14 mouse cellular contexts compared by ENCODE assay signal in the genomic region with DNA sequence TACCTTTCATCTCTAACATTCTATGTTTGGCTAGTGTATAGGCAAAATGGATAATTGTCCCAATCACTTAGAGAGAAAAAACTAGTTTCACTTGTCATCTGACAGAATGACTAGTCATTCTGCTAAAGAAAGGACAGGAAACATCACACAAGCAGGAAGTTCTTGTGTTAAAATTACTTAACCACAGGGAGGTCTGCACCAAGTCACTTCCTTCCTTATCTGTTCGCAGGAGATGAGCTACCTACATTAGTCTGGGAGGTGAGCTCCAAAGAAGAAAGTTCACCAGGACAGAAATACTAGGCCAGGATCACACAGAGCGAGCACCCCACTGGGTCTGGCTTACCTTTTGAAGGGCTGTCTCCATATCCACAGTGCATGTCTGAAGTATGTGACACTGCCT. TPM values are rescaled to one million over a fixed set of nuclear protein-coding genes. Genes with fewer than 3 reads are reported as not detected.
DNase-seq lines count a peak whose midpoint lies in the region; ATAC-seq and TF ChIP-seq lines count a peak whose summit lies in the region.
"Had no signal": no experiment of that assay in that cellular context is flagged by ENCODE, and none has a peak within 500 bp of the region (broad histone marks: within the 10 kb centered on the region; RNA-seq: fewer than 3 reads in every experiment).

No protein-coding gene starts in this region.

- no peak overlapping the region for H3K4me2 ChIP-seq in lung, postnatal 0 days (replicated peaks; ENCODE audit: low read depth, low read length)
- H3K4me2 ChIP-seq: lung, embryonic 15.5 days had no signal

- H3K4me3 ChIP-seq in lung, postnatal 0 days (ENCODE audit: low read depth, low read length) = no peak overlapping the region
- H3K4me3 ChIP-seq: lung, embryonic 15.5 days had no signal

- no peaks in the 10 kb centered on the region for H3K9me3 ChIP-seq in lung, postnatal 0 days (ENCODE audit: low read length)
- H3K9me3 ChIP-seq: lung, embryonic 15.5 days had no signal

- H3K9ac ChIP-seq in lung, postnatal 0 days (replicated peaks; ENCODE audit: low read depth) = no peak overlapping the region
- H3K9ac ChIP-seq: lung, embryonic 15.5 days had no signal

- no peaks in the 10 kb centered on the region for H3K4me1 ChIP-seq in lung, postnatal 0 days (ENCODE audit: insufficient read depth, low read depth, low read length)
- H3K4me1 ChIP-seq: lung, embryonic 15.5 days had no signal

- peak; percentile 34 for DNase-seq in lung, postnatal 0 days (ENCODE audit: low spot score)
- DNase-seq in lung, postnatal 10 days = no peak
- peak; percentile 82 for DNase-seq in induced T-regulatory cell, adult 2 months (ENCODE audit: low read depth)
- DNase-seq in naive thymus-derived CD4-positive, alpha-beta T cell, adult 2 months (ENCODE audit: low read depth) = peak; percentile 69
- no peak for DNase-seq in adrenal gland, postnatal 10 days
- no peak for DNase-seq in right cerebral cortex, postnatal 36 days (ENCODE audit: low spot score in 2 of 2)
- DNase-seq: cerebellum, postnatal 36 days; heart, postnatal 4 days; kidney, adult 18-20 months; thymus, postnatal 14 days had no signal

- TF ChIP-seq EP300 in lung, postnatal 0 days (IDR thresholded peaks at IDR 0.05) = no peak

- peaks cover 26% of the 10 kb centered on the region; the same call in 1 of the 2 replicates for H3K36me3 ChIP-seq in lung, postnatal 0 days (ENCODE audit: insufficient read depth, low read length)

- ATAC-seq in lung, postnatal 0 days = no peak
- peak; percentile 89 for ATAC-seq in CD4-positive, CD25-positive, alpha-beta regulatory T cell, adult 4 months
- ATAC-seq in frontal cortex, adult (ENCODE audit: low TSS enrichment) = no peak
- ATAC-seq: forebrain, embryonic 16.5 days had no signal

- H3K27ac ChIP-seq in lung, postnatal 0 days (ENCODE audit: low read length) = no peak overlapping the region
- H3K27ac ChIP-seq: lung, embryonic 15.5 days had no signal

- 82% methylated on average over 2 of the region's 2 CpGs for WGBS in lung, postnatal 0 days

- no peak for TF ChIP-seq CTCF in lung, postnatal 0 days (IDR thresholded peaks at IDR 0.05)

- no peaks in the 10 kb centered on the region for H3K27me3 ChIP-seq in lung, postnatal 0 days (replicated peaks; ENCODE audit: insufficient read depth, low read length)
- H3K27me3 ChIP-seq: lung, embryonic 15.5 days had no signal

RNA-seq across cellular contexts. Expression of gene Cap1, which starts 13.9 kb away (rescaled TPM):
- 66.8 and 66.9 TPM in 2 replicates for polyA plus RNA-seq in lung, postnatal 0 days (2015; fragmentation: Nextera tagmentation; extraction: Ambion mirVana)
- 100 to 1,000 TPM; 298 to 352 TPM for polyA plus RNA-seq in CD4-positive, CD25-positive, alpha-beta regulatory T cell, adult 4 months (2017; shearing (Covaris generic))
- total RNA-seq in adrenal gland, postnatal 10 days (2021) = 100 to 1,000 TPM; 128 TPM

RNA-seq across cellular contexts. Expression of gene Ppt1, which starts 35.9 kb away (rescaled TPM):
- 39.0 and 39.1 TPM in 2 replicates for polyA plus RNA-seq in lung, postnatal 0 days (2015; fragmentation: Nextera tagmentation; extraction: Ambion mirVana)
- 100 to 1,000 TPM; 112 to 156 TPM for polyA plus RNA-seq in CD4-positive, CD25-positive, alpha-beta regulatory T cell, adult 4 months (2017; shearing (Covaris generic))
- total RNA-seq in adrenal gland, postnatal 10 days (2021) = 10 to 100 TPM; 45.9 to 54.5 TPM

Comparison
In these comparisons a context has a peak if more than half of its experiments do, and no peak if none do; other contexts are left out.
1. DNase-seq: peak in lung, postnatal 0 days (single experiment), induced T-regulatory cell, adult 2 months (single experiment) and naive thymus-derived CD4-positive, alpha-beta T cell, adult 2 months (single experiment); none in lung, postnatal 10 days (single experiment), adrenal gland, postnatal 10 days (single experiment) and right cerebral cortex, postnatal 36 days (0 of 2).